Mouse (Mus musculus): Measurements from ENCODE around the gene Gfra4. TPM values are rescaled to one million over a fixed set of nuclear protein-coding genes. Genes with fewer than 3 reads are reported as not detected.

Gfra4 gene
- polyA plus RNA-seq, 1 experiment from 2014 or later: 52.1 TPM

DNA sequence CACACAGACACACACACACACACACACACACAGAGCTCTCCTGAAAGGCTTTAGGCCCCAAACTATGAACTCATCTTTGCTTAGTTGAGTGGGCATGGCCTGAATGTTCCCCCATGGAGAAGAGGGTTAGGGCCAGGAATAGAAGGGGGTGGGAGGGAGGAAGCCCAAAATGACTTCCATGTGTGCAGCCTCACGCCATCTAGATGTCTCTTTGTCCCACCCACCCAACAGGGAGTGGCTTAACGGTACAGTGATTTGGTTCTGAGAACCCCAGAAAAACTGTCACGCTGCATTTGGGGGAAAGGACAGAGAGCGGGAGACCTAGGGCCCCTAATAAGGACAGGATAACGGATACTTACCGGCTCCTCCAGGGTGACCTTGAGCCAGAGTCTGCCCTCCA is 17.9 kb upstream of the Gfra4 start:
- no peak overlapping the region for H3K27ac ChIP-seq (replicated peaks)
- 63% methylated on average over 6 of the region's 6 CpGs for WGBS

DNA sequence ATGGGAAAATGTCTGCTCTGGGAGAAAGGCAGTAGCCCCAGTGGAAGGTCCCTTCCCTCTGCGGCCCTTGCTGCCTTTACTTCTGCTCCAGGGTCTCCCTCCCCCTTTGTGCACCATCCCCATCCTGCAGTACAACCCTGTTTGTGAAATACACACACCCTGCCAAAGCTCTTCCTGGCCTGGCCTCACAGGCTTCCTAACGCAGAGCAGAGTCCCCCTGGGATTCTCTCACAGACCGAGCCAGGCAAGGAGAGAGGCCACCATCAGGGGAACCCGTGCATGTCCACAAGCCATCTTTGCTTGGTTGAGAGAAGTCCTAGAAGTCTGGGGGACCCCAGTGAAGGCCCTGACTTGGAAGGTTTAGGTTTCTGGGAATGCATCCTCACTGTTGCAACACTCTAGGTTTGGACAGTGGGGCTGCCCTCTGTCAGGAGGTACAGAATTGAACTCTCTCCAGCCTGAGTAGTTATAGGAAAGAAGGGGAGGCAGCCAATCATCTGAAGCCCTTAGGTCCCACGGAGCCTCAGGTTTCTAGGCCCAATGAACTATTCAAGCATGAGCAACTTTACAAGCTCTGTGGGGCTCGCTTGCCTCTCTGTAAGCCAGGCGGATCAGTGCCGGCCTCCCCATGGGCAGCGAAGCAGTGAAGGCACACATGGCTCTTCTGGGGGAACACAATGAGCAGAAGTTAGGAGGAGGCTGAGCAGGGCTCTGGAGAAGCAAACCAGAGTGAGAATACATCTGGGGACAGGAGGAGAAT is 17.1 kb upstream of the Gfra4 start:
- H3K4me3 ChIP-seq (replicated peaks): no peak overlapping the region
- no peaks in the 10 kb centered on the region for H3K9me3 ChIP-seq (replicated peaks)
- peaks cover 40% of the 10 kb centered on the region for H3K27me3 ChIP-seq (replicated peaks)
- H3K36me3 ChIP-seq: no peaks in the 10 kb centered on the region
- WGBS: 59% methylated on average over 9 of the region's 9 CpGs
- no peak for ATAC-seq (ENCODE audit: low FRiP score)
- no peak overlapping the region for H3K4me2 ChIP-seq
- peaks cover 28% of the 10 kb centered on the region for H3K4me1 ChIP-seq
- peak overlapping the region; percentile 23; the same call in 1 of the 2 replicates for H3K27ac ChIP-seq (replicated peaks)
- H3K9ac ChIP-seq (replicated peaks): no peak overlapping the region

More for the DNA sequence above, 17.9 kb upstream of the Gfra4 start:
- Histone ChIP-seq H3K36me3 (no peaks in the 10 kb centered on the region), H3K9me3 (replicated peaks) (no peaks in the 10 kb centered on the region), H3K27me3 (replicated peaks) (peaks cover 34% of the 10 kb centered on the region), H3K9ac (replicated peaks) (no peak overlapping the region), H3K4me3 (replicated peaks) (no peak overlapping the region), H3K4me2 (no peak overlapping the region), H3K4me1 (peaks cover 21% of the 10 kb centered on the region)
- no peak for ATAC-seq (ENCODE audit: low FRiP score)

DNA sequence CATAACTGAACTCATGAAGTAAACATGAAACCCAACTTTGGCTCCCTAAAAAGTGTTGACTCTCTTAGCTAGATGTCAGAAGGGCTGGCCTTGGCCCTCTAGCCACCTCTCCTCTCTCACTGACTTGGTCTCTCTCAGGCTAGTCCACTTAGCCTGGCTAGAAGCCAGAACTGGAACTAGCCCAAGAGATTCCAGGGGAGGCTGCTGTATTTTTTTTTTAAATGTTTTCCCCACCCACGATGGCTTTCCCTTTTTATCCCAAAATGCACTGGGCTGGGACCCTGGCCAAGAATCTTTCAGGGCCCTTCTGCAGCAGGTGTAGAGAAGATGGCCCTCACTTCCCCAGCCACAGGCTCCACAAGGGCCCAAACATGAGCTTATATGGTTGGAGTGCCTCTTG is 16.5 kb upstream of the Gfra4 start:
- H3K4me2 ChIP-seq: no peak overlapping the region
- peaks cover 45% of the 10 kb centered on the region for H3K27me3 ChIP-seq (replicated peaks)
- H3K4me3 ChIP-seq (replicated peaks): no peak overlapping the region
- H3K27ac ChIP-seq (replicated peaks): peak overlapping the region; percentile 23; the same call in 1 of the 2 replicates
- no peaks in the 10 kb centered on the region for H3K36me3 ChIP-seq
- H3K9ac ChIP-seq (replicated peaks): no peak overlapping the region
- ATAC-seq (ENCODE audit: low FRiP score): no peak
- peaks cover 34% of the 10 kb centered on the region for H3K4me1 ChIP-seq
- no peaks in the 10 kb centered on the region for H3K9me3 ChIP-seq (replicated peaks)
- WGBS: 38% methylated on average over 1 of the region's 1 CpGs

DNA sequence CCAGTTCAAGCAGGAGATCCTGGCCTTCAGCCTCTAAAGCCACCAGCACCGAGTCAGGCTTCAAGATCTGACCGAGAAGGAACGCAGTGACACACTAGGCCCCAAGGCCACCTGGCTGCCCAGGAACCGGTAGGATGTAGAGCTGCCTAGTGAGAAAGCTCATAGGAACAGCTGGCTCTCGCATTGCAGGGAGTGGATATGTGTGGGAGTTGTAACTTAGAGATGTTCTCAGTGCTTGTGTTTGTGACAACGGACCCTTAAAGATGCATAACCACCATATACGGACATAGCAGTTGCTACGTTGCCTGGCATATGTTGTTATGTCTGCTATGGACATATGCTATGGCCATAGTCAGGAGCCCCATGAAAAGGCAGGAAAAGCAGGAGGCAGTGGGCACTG is 15.8 kb upstream of the Gfra4 start:
- WGBS: 95% methylated on average over 8 of the region's 8 CpGs
- Histone ChIP-seq H3K4me1 (peaks cover 41% of the 10 kb centered on the region), H3K36me3 (no peaks in the 10 kb centered on the region), H3K27me3 (replicated peaks) (peaks cover 50% of the 10 kb centered on the region), H3K4me3 (replicated peaks) (no peak overlapping the region), H3K9me3 (replicated peaks) (no peaks in the 10 kb centered on the region), H3K4me2 (no peak overlapping the region), H3K27ac (replicated peaks) (no peak overlapping the region), H3K9ac (replicated peaks) (no peak overlapping the region)
- ATAC-seq (ENCODE audit: low FRiP score): no peak

DNA sequence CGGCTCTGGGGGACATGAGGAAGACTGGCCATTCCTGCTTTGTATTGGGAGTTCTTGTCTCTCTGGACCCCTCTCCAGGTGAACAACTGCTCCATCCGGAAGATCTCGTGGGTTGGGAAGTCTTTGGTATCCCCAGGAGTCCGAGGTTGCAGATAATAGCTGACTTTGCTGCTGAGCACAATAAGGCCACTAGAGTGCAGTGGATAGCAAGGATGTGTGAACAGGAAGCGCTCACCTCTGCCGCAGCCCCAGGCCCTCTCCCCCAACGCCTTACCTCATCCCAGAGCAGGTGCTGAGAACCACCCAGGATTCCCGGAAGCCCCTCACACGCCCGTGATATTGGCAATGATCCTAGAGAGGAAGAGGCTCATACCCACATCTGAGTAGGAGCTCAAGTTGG is 13.3 kb upstream of the Gfra4 start:
- Histone ChIP-seq H3K9ac (replicated peaks) (no peak overlapping the region), H3K4me3 (replicated peaks) (no peak overlapping the region), H3K9me3 (replicated peaks) (no peaks in the 10 kb centered on the region), H3K27ac (replicated peaks) (no peak overlapping the region), H3K36me3 (no peaks in the 10 kb centered on the region), H3K4me1 (peaks cover 36% of the 10 kb centered on the region), H3K27me3 (replicated peaks) (peaks cover 55% of the 10 kb centered on the region), H3K4me2 (peak overlapping the region; percentile 60)
- WGBS: 3% methylated on average over 10 of the region's 10 CpGs
- ATAC-seq (ENCODE audit: low FRiP score): peak; percentile 48; the same call in 1 of the 2 replicates

DNA sequence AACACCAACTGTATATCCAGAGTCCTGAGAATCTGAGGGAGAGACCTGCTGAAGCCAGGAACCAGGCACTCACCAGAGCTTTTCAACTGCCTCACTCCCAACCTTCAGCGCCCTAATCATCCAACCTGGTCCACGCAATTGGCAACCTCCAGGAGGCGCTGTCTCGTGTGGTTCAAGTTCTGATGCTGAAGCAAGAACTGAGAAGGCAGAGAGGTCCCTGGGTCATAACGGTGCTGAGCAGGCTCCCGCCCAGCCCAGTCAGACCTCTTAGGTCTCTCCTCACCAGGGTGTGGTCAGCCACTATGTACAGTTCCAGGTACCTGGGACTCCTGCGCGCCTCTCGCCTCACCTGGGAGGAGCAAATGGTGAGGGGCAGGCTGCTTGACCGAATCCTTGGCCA is 12.7 kb upstream of the Gfra4 start:
- Histone ChIP-seq H3K4me2 (peak overlapping the region; percentile 60), H3K9me3 (replicated peaks) (no peaks in the 10 kb centered on the region), H3K36me3 (no peaks in the 10 kb centered on the region), H3K4me3 (replicated peaks) (no peak overlapping the region), H3K9ac (replicated peaks) (no peak overlapping the region), H3K4me1 (peaks cover 36% of the 10 kb centered on the region), H3K27ac (replicated peaks) (no peak overlapping the region), H3K27me3 (replicated peaks) (peaks cover 60% of the 10 kb centered on the region)
- WGBS: 4% methylated on average over 10 of the region's 10 CpGs
- 0 out of 2 replicates have a peak, but pooled peaks have one; percentile 23 for ATAC-seq (ENCODE audit: low FRiP score)

DNA sequence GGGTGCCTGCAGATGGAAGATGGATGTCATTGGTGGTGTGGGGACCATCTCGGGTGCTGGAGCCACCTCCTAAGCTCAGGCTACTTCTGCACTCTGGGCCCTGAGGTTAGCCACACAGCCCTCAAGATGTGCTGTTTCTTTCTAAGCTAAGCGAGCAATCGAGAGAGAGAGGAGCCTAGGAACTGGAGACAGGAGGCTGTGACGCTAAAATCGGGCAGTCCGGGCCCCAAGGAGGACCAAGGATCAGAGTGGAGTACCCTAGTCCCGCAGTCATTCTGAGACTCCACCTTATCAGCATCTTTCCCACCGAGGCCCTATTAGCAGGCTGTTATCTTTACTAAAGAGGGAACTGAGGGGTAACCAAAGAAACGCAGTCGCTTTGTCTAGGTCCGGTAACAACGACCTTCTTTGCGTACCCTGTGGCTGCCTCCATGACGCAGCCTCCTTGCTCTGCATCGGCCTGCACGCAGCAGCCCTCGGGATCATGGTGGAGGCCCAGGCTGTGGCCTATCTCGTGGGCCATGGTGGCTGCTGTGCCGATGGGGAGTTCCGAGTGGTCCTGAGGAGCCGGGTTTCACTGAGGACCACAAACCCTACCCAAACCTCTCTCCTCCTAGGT is 11.9 kb upstream of the Gfra4 start:
- peak overlapping the region; percentile 60 for H3K4me2 ChIP-seq
- H3K4me3 ChIP-seq (replicated peaks): peak overlapping the region; percentile 37
- peak overlapping the region; percentile 28 for H3K9ac ChIP-seq (replicated peaks)
- H3K27me3 ChIP-seq (replicated peaks): peaks cover 60% of the 10 kb centered on the region
- no peak overlapping the region for H3K27ac ChIP-seq (replicated peaks)
- no peaks in the 10 kb centered on the region for H3K9me3 ChIP-seq (replicated peaks)
- H3K4me1 ChIP-seq: peaks cover 31% of the 10 kb centered on the region
- ATAC-seq (ENCODE audit: low FRiP score): 0 out of 2 replicates have a peak, but pooled peaks have one; percentile 17
- WGBS: 2% methylated on average over 21 of the region's 21 CpGs
- H3K36me3 ChIP-seq: no peaks in the 10 kb centered on the region

DNA sequence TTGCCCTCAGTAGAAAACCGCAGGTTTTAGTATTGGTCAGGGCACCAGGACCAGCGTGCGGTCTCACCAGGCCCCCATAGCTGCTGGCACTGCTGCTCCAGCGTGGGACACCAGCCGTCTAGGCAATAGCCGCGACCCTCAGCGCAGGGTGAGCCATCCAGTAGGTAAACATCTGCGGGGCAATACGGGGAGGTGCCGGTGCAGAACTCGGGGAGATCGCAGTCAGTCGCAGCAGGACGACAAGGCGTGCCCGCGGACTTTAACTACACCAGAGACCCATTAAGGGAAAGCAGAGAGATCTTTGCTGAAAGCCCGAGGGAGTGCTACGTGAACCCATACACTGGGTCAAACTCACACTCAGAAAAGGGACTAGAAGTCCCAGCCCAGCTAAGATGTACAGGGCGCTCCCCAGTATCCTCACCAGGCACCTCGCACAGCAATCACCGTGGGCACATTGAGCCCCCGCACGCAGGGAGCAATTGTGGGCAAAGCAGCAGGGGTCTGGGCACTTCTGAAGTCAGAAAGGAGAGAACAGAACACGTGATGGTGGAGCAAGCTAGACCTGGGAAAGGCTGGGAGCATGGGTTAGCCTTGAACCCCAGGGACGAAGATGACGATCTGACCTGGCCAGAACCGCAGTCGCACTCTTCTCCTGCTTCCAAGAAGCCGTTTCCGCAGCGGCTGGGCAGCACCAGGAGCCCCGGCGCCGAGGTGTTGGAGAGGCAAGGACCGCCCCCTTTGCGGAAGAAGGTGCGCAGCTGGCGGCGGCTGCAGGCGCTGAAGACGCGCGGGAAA is 11.2 kb upstream of the Gfra4 start:
- Histone ChIP-seq H3K36me3 (no peaks in the 10 kb centered on the region), H3K27ac (replicated peaks) (no peak overlapping the region), H3K9ac (replicated peaks) (peak overlapping the region; percentile 28), H3K9me3 (replicated peaks) (no peaks in the 10 kb centered on the region), H3K27me3 (replicated peaks) (peaks cover 60% of the 10 kb centered on the region), H3K4me3 (replicated peaks) (peak overlapping the region; percentile 37), H3K4me2 (peak overlapping the region; percentile 60), H3K4me1 (peaks cover 28% of the 10 kb centered on the region)
- under 1% methylated on average over 45 of the region's 45 CpGs for WGBS
- ATAC-seq (ENCODE audit: low FRiP score): peak; percentile 37; the same call in 1 of the 2 replicates

DNA sequence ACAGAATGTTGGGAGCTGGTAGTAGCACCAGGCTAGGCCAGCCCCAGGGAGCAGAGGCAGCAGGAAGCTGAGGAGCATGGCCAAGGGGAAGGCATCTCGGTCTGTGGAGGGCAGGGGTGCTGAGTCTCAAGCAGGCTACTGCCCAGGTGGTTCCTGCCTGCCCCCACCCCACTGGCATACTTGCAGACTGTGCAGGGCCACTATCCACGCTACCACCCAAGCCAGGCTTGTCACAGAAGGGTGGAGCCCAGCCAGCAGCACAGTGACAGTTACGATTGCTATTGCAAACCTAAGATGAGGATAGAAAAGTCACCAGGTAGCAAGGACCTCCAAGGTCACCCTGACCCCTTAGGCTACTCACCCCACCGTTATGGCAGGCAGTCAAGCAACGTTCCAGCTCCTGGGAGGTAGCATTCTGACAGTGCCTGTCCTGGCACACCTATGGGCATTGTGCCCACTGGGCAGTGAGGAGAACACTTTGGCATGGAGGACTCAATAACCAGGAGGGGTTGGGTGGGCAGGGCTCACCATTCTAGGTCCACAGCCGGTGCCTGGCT is 10.1 kb upstream of the Gfra4 start:
- WGBS: 68% methylated on average over 6 of the region's 6 CpGs

DNA sequence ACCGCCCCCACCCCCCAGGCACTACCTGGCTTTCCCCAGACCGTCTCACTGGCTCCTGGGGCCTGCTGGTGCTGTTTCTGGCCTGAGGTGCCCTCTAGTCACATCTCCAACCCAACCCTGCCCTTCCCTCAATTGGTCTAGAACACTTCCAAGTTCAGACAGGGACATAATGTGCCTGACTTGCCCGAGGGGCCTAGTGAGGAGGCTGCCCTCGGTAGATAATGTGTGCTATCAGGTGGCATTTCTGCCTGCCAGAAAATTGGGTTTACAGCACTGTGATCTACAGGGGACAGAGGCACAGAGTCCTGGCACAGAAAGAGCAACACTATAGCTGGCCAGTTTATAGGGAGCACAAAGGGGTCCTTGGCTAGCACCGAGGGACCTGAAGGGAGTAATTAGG is 9.2 kb upstream of the Gfra4 start:
- no peak overlapping the region for H3K4me3 ChIP-seq (replicated peaks)
- no peak overlapping the region for H3K4me2 ChIP-seq
- peaks cover 28% of the 10 kb centered on the region for H3K4me1 ChIP-seq
- peaks cover 62% of the 10 kb centered on the region for H3K27me3 ChIP-seq (replicated peaks)
- no peak overlapping the region for H3K9ac ChIP-seq (replicated peaks)
- H3K27ac ChIP-seq (replicated peaks): no peak overlapping the region
- ATAC-seq (ENCODE audit: low FRiP score): no peak
- H3K36me3 ChIP-seq: no peaks in the 10 kb centered on the region
- no peaks in the 10 kb centered on the region for H3K9me3 ChIP-seq (replicated peaks)
- 68% methylated on average over 5 of the region's 5 CpGs for WGBS

More for the DNA sequence above, 10.1 kb upstream of the Gfra4 start:
- no peak for ATAC-seq (ENCODE audit: low FRiP score)
- H3K27me3 ChIP-seq (replicated peaks): peaks cover 60% of the 10 kb centered on the region
- H3K9me3 ChIP-seq (replicated peaks): no peaks in the 10 kb centered on the region
- H3K4me3 ChIP-seq (replicated peaks): no peak overlapping the region
- H3K4me1 ChIP-seq: peaks cover 28% of the 10 kb centered on the region
- H3K9ac ChIP-seq (replicated peaks): no peak overlapping the region
- no peak overlapping the region for H3K27ac ChIP-seq (replicated peaks)
- H3K4me2 ChIP-seq: no peak overlapping the region
- H3K36me3 ChIP-seq: no peaks in the 10 kb centered on the region

DNA sequence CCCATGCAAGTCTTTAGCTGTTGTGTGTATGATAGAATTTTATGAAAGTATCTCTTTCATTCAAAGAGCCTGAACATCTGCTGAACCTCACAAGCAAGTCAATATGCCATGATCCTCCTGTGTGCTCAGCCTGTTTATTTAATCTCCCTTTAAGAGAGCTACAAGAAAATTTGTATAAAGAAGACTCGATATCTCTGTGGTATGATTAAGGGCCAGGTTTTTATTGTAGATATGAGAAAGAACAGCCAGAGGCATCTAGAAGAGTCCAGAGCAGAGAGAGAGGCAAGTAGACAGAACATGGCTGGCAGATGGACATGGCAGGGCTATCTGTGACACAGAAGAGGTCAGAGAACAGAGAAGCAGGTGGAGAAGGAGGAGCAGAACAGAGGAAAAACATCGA is 3.1 kb upstream of the Gfra4 start:
- Histone ChIP-seq H3K4me1 (peaks cover 13% of the 10 kb centered on the region), H3K9ac (replicated peaks) (no peak overlapping the region), H3K4me2 (no peak overlapping the region), H3K4me3 (replicated peaks) (no peak overlapping the region), H3K9me3 (replicated peaks) (no peaks in the 10 kb centered on the region), H3K27ac (replicated peaks) (no peak overlapping the region), H3K27me3 (replicated peaks) (peaks cover 20% of the 10 kb centered on the region), H3K36me3 (no peaks in the 10 kb centered on the region)
- 88% methylated on average over 2 of the region's 2 CpGs for WGBS
- ATAC-seq (ENCODE audit: low FRiP score): no peak

Data from neural tube, embryonic 15.5 days (tissue).